Mouse (Mus musculus) limb, embryonic 11.5 days (tissue): ENCODE measurements at regions not wholly inside any gene's neighbourhood (a gene's known extent, or its start where the extent isn't known, plus 50 kb on each side); places are given as distances from the start of the nearest gene placed in this dataset.

Source experiments
- ATAC-seq: fragments of 200-750 bp; cut with Nextera tagmentation; 2 replicates; pipeline ENCODE4 v1.8.0; 2017; ENCODE audit warnings: low read depth; ENCODE audit not compliant: insufficient number of reproducible peaks, low FRiP score, low TSS enrichment
- DNase-seq: peaks from one replicate; pipeline ENCODE4 v3.0.0-alpha.2; 2015; ENCODE audit warnings: low spot score
- H3K27ac ChIP-seq: fragments of 300-500 bp; sonication (generic); replicated peaks from 2 replicates; pipeline ENCODE4 v1.5.1; 2014; ENCODE audit warnings: low read depth, mild to moderate bottlenecking, low read length
- H3K27me3 ChIP-seq: fragments of 300-500 bp; sonication (generic); 2 replicates; pipeline ENCODE4 v1.6.1; 2014; ENCODE audit warnings: mild to moderate bottlenecking, low read length, mixed read lengths; ENCODE audit not compliant: control insufficient read depth, insufficient read depth
- H3K36me3 ChIP-seq: fragments of 300-500 bp; sonication (generic); 2 replicates; pipeline ENCODE4 v1.6.1; 2014; ENCODE audit warnings: mild to moderate bottlenecking, low read length, moderate library complexity, mixed read lengths; ENCODE audit not compliant: control insufficient read depth, insufficient read depth
- H3K4me1 ChIP-seq: fragments of 300-500 bp; sonication (generic); 2 replicates; pipeline ENCODE4 v1.6.1; 2014; ENCODE audit warnings: low read length, mixed read lengths; ENCODE audit not compliant: control insufficient read depth, insufficient read depth
- H3K4me2 ChIP-seq: fragments of 300-500 bp; sonication (generic); 2 replicates; pipeline ENCODE4 v1.6.1; 2014; ENCODE audit warnings: low read depth, mild to moderate bottlenecking, moderate library complexity; ENCODE audit not compliant: severe bottlenecking
- H3K4me3 ChIP-seq: fragments of 300-500 bp; sonication (generic); 2 replicates; pipeline ENCODE4 v1.5.1; 2014; ENCODE audit warnings: low read depth, low read length
- H3K9ac ChIP-seq: fragments of 300-500 bp; sonication (generic); 2 replicates; pipeline ENCODE4 v1.6.1; 2014; ENCODE audit warnings: mild to moderate bottlenecking, low read length
- H3K9me3 ChIP-seq: fragments of 300-500 bp; sonication (generic); 2 replicates; pipeline ENCODE4 v1.6.1; 2016; ENCODE audit warnings: low read length; ENCODE audit not compliant: control insufficient read depth
- WGBS: fragments of 180-500 bp; shearing (Covaris S2); extraction: QIAGEN DNeasy Blood & Tissue Kit; methylation state at CpG from one replicate; pipeline ENCODE4 v1.1.7; 2014; 5-methylcytosine and 5-hydroxymethylcytosine counted together

DNA sequence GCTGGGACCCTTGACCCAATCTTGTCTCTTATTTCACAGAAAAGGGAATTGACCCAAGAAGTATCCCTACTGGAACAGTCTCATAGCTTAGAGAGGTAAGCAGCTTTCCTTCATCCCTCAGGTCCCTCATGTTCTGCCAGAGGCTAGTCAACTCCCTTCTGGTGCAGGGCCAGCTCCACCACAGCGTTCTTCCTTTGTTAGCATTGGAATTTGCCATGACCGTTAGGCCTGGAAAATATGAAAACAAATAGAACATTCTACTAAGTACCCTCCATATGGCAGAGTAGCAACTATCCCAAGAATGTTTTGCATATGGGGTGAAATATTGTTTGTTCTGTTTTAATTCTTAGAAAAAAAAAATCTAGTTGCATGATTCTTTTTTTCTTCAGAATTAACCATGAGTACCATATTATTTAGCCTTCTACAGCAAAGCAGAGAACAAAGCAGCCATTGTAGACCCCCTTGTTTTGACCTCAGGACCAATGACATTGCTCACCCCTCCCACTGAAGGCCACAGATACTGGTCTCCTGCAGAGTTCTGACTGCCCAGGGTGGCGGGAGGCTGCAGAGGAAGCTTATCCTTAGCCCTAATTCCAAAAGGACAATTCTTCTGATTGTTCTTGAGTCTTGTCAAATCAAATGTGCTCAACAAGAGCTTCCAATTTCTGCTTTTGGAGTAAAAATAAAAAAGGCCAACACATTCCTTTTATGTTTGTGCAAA lies 78.1 kb upstream of the Ehbp1 start:
- 80% methylated on average over 3 of the region's 3 CpGs for WGBS
- DNase-seq: no peak
- no peak for ATAC-seq
- H3K4me2 ChIP-seq: no peak overlapping the region
- H3K9ac ChIP-seq: no peak overlapping the region
- no peak overlapping the region for H3K27ac ChIP-seq
- H3K9me3 ChIP-seq: no peaks in the 10 kb centered on the region
- H3K27me3 ChIP-seq: no peaks in the 10 kb centered on the region
- H3K36me3 ChIP-seq: no peaks in the 10 kb centered on the region
- no peaks in the 10 kb centered on the region for H3K4me1 ChIP-seq
- H3K4me3 ChIP-seq: no peak overlapping the region

GRCm38 (mm10) chr11:22421762-22422161 lies 79.7 kb upstream of the Ehbp1 start:
- ATAC-seq: no peak
- Histone ChIP-seq H3K27ac (no peak overlapping the region), H3K4me2 (no peak overlapping the region), H3K9me3 (no peaks in the 10 kb centered on the region), H3K36me3 (no peaks in the 10 kb centered on the region), H3K27me3 (no peaks in the 10 kb centered on the region), H3K9ac (no peak overlapping the region), H3K4me1 (no peaks in the 10 kb centered on the region), H3K4me3 (no peak overlapping the region)
- WGBS: 88% methylated on average over 3 of the region's 3 CpGs
- no peak for DNase-seq

DNA sequence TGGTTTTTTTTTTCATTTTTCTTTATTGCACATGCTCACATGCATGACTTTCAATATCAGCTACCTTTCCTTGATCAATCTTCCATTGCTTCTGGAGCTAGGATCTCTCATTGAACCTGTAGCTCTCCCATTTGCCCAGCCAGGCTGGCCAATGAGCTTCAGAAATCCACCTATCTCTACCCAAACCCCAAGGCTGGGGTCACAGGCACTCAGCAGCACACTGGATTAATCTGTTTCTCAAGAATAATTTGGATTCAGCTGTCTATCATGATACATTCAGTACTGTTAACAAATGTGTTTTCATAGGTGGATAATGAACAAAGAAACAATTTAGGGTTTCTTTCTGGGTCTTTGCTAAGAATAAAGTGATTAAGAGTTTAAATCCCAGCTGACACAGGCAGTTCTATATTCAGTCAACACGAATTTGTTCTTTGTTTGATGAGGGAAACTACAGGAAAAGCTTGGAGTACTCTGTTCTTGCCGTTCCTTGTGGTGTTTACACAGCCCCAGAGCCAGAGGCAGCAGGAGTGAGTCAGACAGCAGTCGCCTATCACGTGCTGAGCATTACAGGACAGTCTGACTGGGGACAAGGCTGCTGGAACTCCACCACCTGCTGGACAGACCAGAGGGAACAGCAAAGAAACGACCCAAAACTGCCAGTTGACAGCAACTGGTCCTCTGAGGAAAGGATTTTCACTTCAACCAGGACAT lies 74.6 kb upstream of the Tmem17 start:
- peak; percentile 68; the same call in 1 of the 2 replicates for ATAC-seq

DNA sequence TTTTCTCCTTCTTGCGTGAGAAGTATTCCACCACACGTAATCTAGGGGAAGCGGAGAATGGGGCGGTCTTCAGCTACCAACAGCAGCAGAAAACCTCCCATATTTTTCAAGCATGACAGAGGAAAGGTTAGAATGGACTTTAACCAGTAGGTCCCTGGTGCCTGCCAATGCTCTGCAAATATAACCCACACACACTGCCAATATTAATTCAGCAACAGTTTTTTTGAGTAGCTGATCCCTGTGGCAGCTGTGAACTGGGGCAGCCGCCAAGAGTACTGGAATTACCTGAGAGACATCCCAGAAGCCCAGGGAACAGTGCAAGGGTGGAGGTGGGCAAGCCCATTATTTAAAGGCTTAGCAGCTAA lies 74.1 kb upstream of the Tmem17 start:
- H3K4me3 ChIP-seq: no peak overlapping the region
- 87% methylated on average over 5 of the region's 5 CpGs for WGBS
- H3K9me3 ChIP-seq: no peaks in the 10 kb centered on the region
- ATAC-seq (no peak), DNase-seq (no peak)
- H3K27ac ChIP-seq: no peak overlapping the region
- H3K36me3 ChIP-seq: no peaks in the 10 kb centered on the region
- no peak overlapping the region for H3K9ac ChIP-seq
- H3K4me1 ChIP-seq: no peaks in the 10 kb centered on the region
- H3K27me3 ChIP-seq: no peaks in the 10 kb centered on the region
- no peak overlapping the region for H3K4me2 ChIP-seq

More for the DNA sequence above, 74.6 kb upstream of the Tmem17 start:
- H3K27ac ChIP-seq: no peak overlapping the region
- H3K27me3 ChIP-seq: no peaks in the 10 kb centered on the region
- no peak overlapping the region for H3K4me2 ChIP-seq
- 20% methylated on average over 5 of the region's 5 CpGs for WGBS
- no peak overlapping the region for H3K9ac ChIP-seq
- DNase-seq: peak; percentile 53
- no peaks in the 10 kb centered on the region for H3K4me1 ChIP-seq
- no peaks in the 10 kb centered on the region for H3K9me3 ChIP-seq
- H3K4me3 ChIP-seq: no peak overlapping the region
- H3K36me3 ChIP-seq: no peaks in the 10 kb centered on the region

DNA sequence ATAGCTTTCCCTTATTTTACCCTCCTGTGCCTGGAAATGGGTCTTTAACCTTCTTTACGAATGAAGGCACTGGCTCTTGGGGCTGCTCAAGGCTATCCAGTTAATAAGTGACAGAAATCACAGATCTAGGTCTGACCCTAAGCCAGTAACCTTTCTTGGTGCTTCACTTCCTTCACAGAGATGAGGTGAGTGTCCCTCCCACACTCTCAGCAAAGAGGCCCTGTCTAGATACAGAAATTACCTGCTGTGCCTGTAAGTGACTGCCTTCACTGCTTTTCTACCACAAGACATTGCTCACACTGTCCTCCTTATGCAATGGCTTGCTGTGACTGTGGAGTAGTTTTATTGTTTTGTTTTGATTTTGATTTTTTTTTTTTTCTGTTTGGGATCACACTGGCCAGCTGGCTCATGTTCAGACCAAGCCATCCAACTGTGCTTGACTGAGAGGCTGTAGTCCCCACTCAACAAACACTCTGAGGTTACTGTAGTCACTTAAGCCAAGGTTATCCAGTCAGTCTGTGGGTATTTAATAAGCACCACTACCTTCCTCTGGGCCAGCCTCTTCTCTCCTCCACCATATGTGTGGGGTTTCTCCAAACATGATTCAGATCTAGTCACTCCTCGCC lies 73.3 kb upstream of the Tmem17 start:
- Histone ChIP-seq H3K27me3 (no peaks in the 10 kb centered on the region), H3K4me1 (no peaks in the 10 kb centered on the region), H3K36me3 (no peaks in the 10 kb centered on the region), H3K4me3 (no peak overlapping the region), H3K4me2 (no peak overlapping the region), H3K9ac (no peak overlapping the region), H3K9me3 (no peaks in the 10 kb centered on the region), H3K27ac (no peak overlapping the region)
- DNase-seq (no peak), ATAC-seq (no peak)
- 81% methylated on average over 2 of the region's 2 CpGs for WGBS

DNA sequence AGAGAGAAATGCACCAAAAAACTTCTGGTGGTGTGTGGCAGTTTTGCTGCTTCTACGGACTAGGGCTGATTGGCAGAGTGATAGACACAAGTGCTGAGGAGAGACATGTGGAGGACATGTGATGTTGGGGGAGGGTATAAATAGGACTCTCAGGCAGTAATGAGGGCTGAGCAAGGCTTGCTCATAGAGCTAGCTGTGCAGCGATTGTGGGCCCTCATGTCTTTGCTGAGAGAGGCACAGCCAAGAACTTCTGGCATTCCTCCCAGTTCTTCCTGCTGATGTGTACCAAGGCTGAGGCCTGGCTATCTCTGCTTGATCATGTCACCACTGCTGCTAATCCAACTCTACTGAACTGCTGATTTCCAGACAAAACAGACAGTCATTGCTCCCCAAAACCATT lies 71.4 kb upstream of the Tmem17 start:
- no peaks in the 10 kb centered on the region for H3K4me1 ChIP-seq
- H3K27me3 ChIP-seq: no peaks in the 10 kb centered on the region
- H3K27ac ChIP-seq: no peak overlapping the region
- no peak overlapping the region for H3K4me2 ChIP-seq
- H3K9ac ChIP-seq: no peak overlapping the region
- ATAC-seq (no peak), DNase-seq (no peak)
- 88% methylated on average over 2 of the region's 2 CpGs for WGBS
- no peaks in the 10 kb centered on the region for H3K9me3 ChIP-seq
- no peaks in the 10 kb centered on the region for H3K36me3 ChIP-seq
- no peak overlapping the region for H3K4me3 ChIP-seq

- no peak overlapping the region for H3K4me2 ChIP-seq
These were observed 58.7 kb upstream of the Tmem17 start for GRCm38 (mm10) chr11:22453161-22453560.

GRCm38 (mm10) chr11:22456286-22456685 lies 55.6 kb upstream of the Tmem17 start:
- Histone ChIP-seq H3K4me1 (no peaks in the 10 kb centered on the region), H3K27ac (no peak overlapping the region), H3K27me3 (no peaks in the 10 kb centered on the region), H3K9ac (no peak overlapping the region), H3K4me3 (no peak overlapping the region), H3K36me3 (no peaks in the 10 kb centered on the region), H3K4me2 (no peak overlapping the region), H3K9me3 (no peaks in the 10 kb centered on the region)
- ATAC-seq (no peak), DNase-seq (no peak)
- 96% methylated on average over 9 of the region's 9 CpGs for WGBS

More at GRCm38 (mm10) chr11:22453161-22453560, 58.7 kb upstream of the Tmem17 start:
- no peaks in the 10 kb centered on the region for H3K4me1 ChIP-seq
- DNase-seq (no peak), ATAC-seq (no peak)
- no peak overlapping the region for H3K9ac ChIP-seq
- H3K4me3 ChIP-seq: no peak overlapping the region
- H3K27ac ChIP-seq: no peak overlapping the region
- H3K36me3 ChIP-seq: no peaks in the 10 kb centered on the region
- H3K27me3 ChIP-seq: no peaks in the 10 kb centered on the region
- no peaks in the 10 kb centered on the region for H3K9me3 ChIP-seq
